18 mouse cellular contexts compared by ENCODE assay signal in the genomic region with DNA sequence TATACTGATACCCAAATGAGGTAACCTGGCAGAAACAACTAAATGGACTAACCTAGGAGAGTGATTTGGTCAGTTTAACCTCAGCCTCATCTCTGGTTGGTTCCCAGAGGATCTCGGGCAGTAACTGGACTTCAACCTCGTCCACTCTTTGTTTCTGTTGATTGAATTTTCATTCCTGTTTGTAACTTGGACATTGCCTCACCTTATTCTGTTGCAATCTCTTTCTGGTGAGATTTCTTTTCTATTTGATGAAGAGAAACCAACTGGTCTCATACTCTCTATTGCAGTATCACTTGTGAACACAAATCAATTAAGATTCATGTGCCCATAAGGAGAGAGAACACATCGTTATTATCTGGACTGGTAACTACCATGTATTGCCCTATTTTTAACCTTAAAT.
DNase-seq lines count a peak whose midpoint lies in the region; ATAC-seq and TF ChIP-seq lines count a peak whose summit lies in the region.
"Had no signal": no experiment of that assay in that cellular context is flagged by ENCODE, and none has a peak within 500 bp of the region (broad histone marks: within the 10 kb centered on the region; RNA-seq: fewer than 3 reads in every experiment).

No protein-coding gene starts in this region.

- WGBS in liver, adult 2 months: 16% methylated on average over 3 of the region's 3 CpGs
- WGBS in liver, embryonic 12.5 days (ENCODE audit: insufficient replicate concordance): 64% methylated on average over 3 of the region's 3 CpGs

- H3K79me2 ChIP-seq in liver, adult 2 months (ENCODE audit: control insufficient read depth, insufficient read depth, low read length): no peaks in the 10 kb centered on the region

- peak; percentile 96 for DNase-seq in liver, adult 2 months (ENCODE audit: extremely low read depth, low read depth, low spot score)
- DNase-seq: adrenal gland, adult 2 months; adrenal gland, adult 8-10 months; adrenal gland, postnatal 10 days; adrenal gland, postnatal 14 days; adrenal gland, postnatal 25 days; adrenal gland, postnatal 36 days; B cell, adult 2 months; cerebellum, adult 11 months; cerebellum, adult 11-12 months; cerebellum, adult 18-20 months; cerebellum, adult 2 months had no signal

- H3K9me3 ChIP-seq in liver, embryonic 12.5 days (replicated peaks): no peaks in the 10 kb centered on the region
- H3K9me3 ChIP-seq: G1E had no signal

- no peak for TF ChIP-seq CTCF in liver, adult 2 months (IDR thresholded peaks at IDR 0.05; ENCODE audit: low read depth, low read length)

- no peak for TF ChIP-seq POLR2A in liver, adult 2 months (IDR thresholded peaks at IDR 0.05; ENCODE audit: extremely low read depth, insufficient read depth, low read length)

- no peak overlapping the region for H3K4me3 ChIP-seq in liver, adult 2 months (ENCODE audit: insufficient read depth, low read depth, low read length)
- H3K4me3 ChIP-seq in liver, embryonic 12.5 days: no peak overlapping the region

- ATAC-seq in liver, embryonic 12.5 days: no peak
- ATAC-seq: activated CD4-positive, CD25-positive, alpha-beta regulatory T cell, adult 4 months; CD4-positive, CD25-positive, alpha-beta regulatory T cell, adult 4 months; Patski had no signal

- no peaks in the 10 kb centered on the region for H3K36me3 ChIP-seq in liver, adult 2 months (ENCODE audit: control insufficient read depth, insufficient read depth, low read length)
- no peaks in the 10 kb centered on the region for H3K36me3 ChIP-seq in liver, embryonic 12.5 days
- H3K36me3 ChIP-seq: G1E had no signal

- H3K9ac ChIP-seq in liver, adult 2 months (ENCODE audit: low read depth, low read length): no peak overlapping the region
- no peak overlapping the region for H3K9ac ChIP-seq in liver, embryonic 12.5 days

- no peaks in the 10 kb centered on the region; the same call in 1 of the 2 replicates for H3K4me1 ChIP-seq in liver, adult 2 months (ENCODE audit: control insufficient read depth, insufficient read depth, low read length)
- H3K4me1 ChIP-seq in liver, embryonic 12.5 days: no peaks in the 10 kb centered on the region

- no peak overlapping the region for H3K27ac ChIP-seq in liver, adult 2 months (replicated peaks; ENCODE audit: insufficient read depth, low read depth, low read length)
- no peak overlapping the region for H3K27ac ChIP-seq in liver, embryonic 12.5 days

- H3K4me2 ChIP-seq in liver, embryonic 12.5 days: no peak overlapping the region

- no peaks in the 10 kb centered on the region for H3K27me3 ChIP-seq in liver, adult 2 months (ENCODE audit: control insufficient read depth, insufficient read depth, low read length)
- H3K27me3 ChIP-seq in liver, embryonic 12.5 days (replicated peaks): no peaks in the 10 kb centered on the region
- H3K27me3 ChIP-seq: CH12.LX, Patski had no signal
